Mouse (Mus musculus): ENCODE results near the gene Bbof1. TPM values are rescaled to one million over a fixed set of nuclear protein-coding genes. Genes with fewer than 3 reads are reported as not detected.

The Bbof1 gene
- polyA plus RNA-seq, 1 experiment from 2014 or later: 5.2 TPM

DNA sequence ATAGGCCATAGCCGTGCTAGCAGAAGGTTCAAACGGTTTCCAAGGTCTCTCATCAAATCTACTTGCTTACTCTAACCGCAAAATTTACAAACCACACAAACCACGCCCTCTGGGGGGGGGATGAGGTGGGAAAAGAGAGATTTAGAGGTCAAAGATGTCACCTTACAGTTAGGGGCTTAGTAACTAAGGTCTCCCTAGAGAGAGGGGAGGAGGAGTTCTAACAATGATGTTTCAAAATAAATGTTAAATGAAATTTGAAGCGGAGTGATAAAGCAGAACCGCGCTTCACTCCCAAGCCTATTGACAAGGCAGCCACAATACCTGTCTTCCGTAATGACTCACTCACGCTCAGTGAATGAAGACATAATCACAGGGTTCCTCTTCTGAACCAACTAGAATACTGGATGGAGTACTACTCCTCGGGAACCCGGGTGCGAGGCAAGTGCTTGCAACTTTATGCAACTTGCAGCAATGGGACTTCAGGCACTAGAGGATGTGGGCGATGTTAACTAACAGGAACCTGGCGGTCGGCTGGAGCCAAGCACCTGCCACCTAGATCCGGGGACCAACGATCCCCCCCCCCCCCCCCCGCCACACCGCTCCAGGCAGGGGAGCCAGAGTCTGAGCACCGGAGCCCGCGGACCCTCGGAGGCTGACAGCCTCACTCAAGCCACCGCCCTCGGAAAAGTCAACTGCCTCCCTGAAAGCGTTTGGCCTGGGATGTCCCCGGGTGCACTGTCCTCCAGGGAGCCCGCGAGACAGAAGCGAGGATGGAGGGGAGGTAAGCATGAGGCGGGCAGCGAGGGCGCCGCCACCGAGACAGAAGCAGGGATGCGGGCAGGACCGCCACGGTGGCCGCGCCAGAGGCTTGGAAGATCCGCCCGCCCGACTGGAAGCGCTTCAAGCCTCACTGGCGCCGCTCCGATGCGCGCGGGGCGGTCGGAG is 725 bp upstream of the Bbof1 start:
- H3K9ac ChIP-seq (replicated peaks; ENCODE audit: low read depth, low read length): peak overlapping the region; percentile 81
- H3K36me3 ChIP-seq (ENCODE audit: control insufficient read depth, insufficient read depth, low read length): no peaks in the 10 kb centered on the region
- 1% methylated on average over 48 of the region's 52 CpGs for WGBS
- peak overlapping the region; percentile 76 for H3K4me3 ChIP-seq (ENCODE audit: low read depth, low read length)
- no peaks in the 10 kb centered on the region for H3K9me3 ChIP-seq (ENCODE audit: control insufficient read depth, low read length)
- peak overlapping the region; percentile 84 for H3K27ac ChIP-seq (ENCODE audit: low read depth, low read length)
- H3K27me3 ChIP-seq (ENCODE audit: control insufficient read depth, insufficient read depth, low read length): no peaks in the 10 kb centered on the region
- peak overlapping the region; percentile 61 for H3K4me2 ChIP-seq (ENCODE audit: low read depth, low read length)
- peaks cover 5% of the 10 kb centered on the region; the same call in 1 of the 2 replicates for H3K4me1 ChIP-seq (ENCODE audit: control insufficient read depth, insufficient read depth, low read length)
- no peak; the same call in 1 of the 2 replicates for ATAC-seq (ENCODE audit: low read depth)

DNA sequence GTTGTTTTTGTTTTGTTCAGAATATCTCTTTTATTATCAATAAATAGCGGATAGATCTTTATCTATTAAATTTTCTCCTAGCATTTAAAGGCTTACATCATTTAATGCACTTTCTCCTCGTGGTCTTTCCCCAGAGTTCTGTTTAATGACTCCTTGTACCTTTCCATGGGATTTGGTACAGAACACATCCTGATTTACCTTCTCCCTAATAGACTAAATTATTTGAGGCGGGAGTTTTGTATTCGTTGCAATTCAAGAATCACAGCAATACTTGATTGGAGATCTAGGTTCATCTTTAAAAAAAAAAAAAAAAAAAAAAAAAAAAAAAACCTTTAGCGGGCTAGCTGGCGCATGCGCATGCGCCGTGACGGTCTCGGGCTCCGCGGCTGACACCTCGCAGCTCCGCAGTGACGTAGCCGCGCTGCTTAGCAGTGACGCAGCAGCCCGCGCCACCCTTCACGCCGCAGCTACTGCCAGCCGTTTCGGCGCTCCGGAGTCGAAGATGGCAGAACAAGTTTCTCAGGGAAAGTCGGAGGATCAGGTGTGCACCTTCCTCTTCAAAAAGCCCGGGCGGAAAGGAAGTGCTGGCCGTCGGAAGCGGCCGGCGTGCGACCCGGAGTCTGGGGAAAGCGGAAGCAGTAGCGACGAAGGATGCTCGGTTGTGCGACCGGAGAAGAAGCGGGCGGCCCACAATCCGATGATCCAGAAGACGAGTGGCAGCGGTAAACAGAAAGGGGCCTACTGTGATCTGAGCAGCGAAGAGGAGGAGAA is 8.1 kb downstream of the Bbof1 start, which contains the start of gene Rnf113a2:
Gene Rnf113a2, plus strand, starts transcription at position 363 of the 771 bp plus-strand sequence.
- peak; percentile 95 for ATAC-seq (ENCODE audit: low read depth)
- Histone ChIP-seq H3K27me3 (ENCODE audit: control insufficient read depth, insufficient read depth, low read length) (no peaks in the 10 kb centered on the region), H3K4me3 (ENCODE audit: low read depth, low read length) (peak within 1 kb of the TSS; percentile 56), H3K27ac (ENCODE audit: low read depth, low read length) (peak within 1 kb of the TSS; percentile 91), H3K4me1 (ENCODE audit: control insufficient read depth, insufficient read depth, low read length) (peaks cover 2% of the 10 kb centered on the region; the same call in 1 of the 2 replicates), H3K9ac (replicated peaks; ENCODE audit: low read depth, low read length) (peak within 1 kb of the TSS; percentile 66), H3K9me3 (ENCODE audit: control insufficient read depth, low read length) (no peaks in the 10 kb centered on the region), H3K4me2 (ENCODE audit: low read depth, low read length) (peak within 1 kb of the TSS; percentile 76), H3K36me3 (ENCODE audit: control insufficient read depth, insufficient read depth, low read length) (no peaks in the 10 kb centered on the region)
- WGBS: 2% methylated on average over 50 of the region's 50 CpGs

DNA sequence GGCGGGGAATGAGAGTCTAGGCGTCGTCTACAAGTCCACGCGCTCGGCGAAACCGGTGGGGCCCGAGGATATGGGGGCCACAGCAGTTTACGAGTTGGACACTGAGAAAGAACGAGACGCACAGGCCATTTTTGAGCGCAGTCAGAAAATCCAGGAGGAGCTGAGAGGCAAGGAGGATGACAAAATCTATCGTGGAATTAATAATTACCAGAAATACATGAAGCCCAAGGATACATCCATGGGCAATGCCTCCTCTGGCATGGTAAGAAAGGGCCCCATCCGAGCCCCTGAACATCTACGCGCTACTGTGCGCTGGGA is 8.7 kb downstream of the Bbof1 start:
- Histone ChIP-seq H3K9me3 (ENCODE audit: control insufficient read depth, low read length) (no peaks in the 10 kb centered on the region), H3K27me3 (ENCODE audit: control insufficient read depth, insufficient read depth, low read length) (no peaks in the 10 kb centered on the region), H3K27ac (ENCODE audit: low read depth, low read length) (peak overlapping the region; percentile 91), H3K4me2 (ENCODE audit: low read depth, low read length) (peak overlapping the region; percentile 76), H3K36me3 (ENCODE audit: control insufficient read depth, insufficient read depth, low read length) (no peaks in the 10 kb centered on the region), H3K9ac (replicated peaks; ENCODE audit: low read depth, low read length) (peak overlapping the region; percentile 66), H3K4me3 (ENCODE audit: low read depth, low read length) (peak overlapping the region; percentile 56), H3K4me1 (ENCODE audit: control insufficient read depth, insufficient read depth, low read length) (peaks cover 2% of the 10 kb centered on the region; the same call in 1 of the 2 replicates)
- WGBS: 33% methylated on average over 18 of the region's 18 CpGs
- no peak; the same call in 1 of the 2 replicates for ATAC-seq (ENCODE audit: low read depth)

DNA sequence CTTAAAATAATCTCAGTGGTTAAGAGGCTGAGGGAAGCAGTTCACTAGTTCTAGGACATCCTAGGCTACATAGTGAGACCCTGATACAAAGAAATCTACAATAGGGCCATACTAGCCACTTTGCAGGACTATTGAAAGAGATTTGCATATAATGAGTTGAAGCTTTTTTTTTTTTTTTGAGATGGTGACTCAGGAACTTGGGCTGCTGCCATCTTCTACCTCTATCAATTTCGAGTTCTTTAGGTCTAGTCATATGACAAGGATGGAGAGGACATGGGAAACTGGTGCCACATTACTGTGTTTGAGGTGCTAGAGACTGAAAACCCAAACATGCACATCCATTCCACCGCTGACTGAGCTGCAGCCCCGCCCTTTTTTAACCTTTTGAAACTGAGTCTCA is 15.1 kb downstream of the Bbof1 start:
- H3K27ac ChIP-seq (ENCODE audit: low read depth, low read length): no peak overlapping the region
- ATAC-seq (ENCODE audit: low read depth): no peak
- WGBS: 62% methylated on average over 3 of the region's 3 CpGs

DNA sequence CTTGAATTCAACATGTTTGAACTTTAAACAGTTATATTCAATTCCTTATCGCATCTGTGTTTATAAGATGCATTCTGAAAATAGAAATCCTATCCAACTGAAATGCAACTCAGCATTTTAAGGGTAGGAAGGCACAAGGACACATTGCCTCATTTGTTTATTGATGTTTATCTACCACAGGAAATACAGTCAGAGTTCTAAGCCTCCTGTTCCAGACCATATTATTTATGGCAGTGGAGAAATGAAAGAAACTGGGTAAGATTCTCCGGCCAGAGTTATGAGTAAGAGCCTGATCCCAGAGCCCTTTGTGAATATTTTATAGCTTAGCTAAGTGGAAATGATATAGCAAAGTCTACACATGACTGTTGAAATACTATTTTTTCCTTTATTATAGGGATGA is 21.0 kb downstream of the Bbof1 start:
- ATAC-seq (ENCODE audit: low read depth): no peak
- no peak overlapping the region for H3K9ac ChIP-seq (replicated peaks; ENCODE audit: low read depth, low read length)
- no peaks in the 10 kb centered on the region for H3K4me1 ChIP-seq (ENCODE audit: control insufficient read depth, insufficient read depth, low read length)
- no peaks in the 10 kb centered on the region for H3K36me3 ChIP-seq (ENCODE audit: control insufficient read depth, insufficient read depth, low read length)
- no peak overlapping the region for H3K4me2 ChIP-seq (ENCODE audit: low read depth, low read length)
- H3K4me3 ChIP-seq (ENCODE audit: low read depth, low read length): no peak overlapping the region
- no peaks in the 10 kb centered on the region for H3K27me3 ChIP-seq (ENCODE audit: control insufficient read depth, insufficient read depth, low read length)
- WGBS: 91% methylated on average over 2 of the region's 2 CpGs
- H3K27ac ChIP-seq (ENCODE audit: low read depth, low read length): no peak overlapping the region
- H3K9me3 ChIP-seq (ENCODE audit: control insufficient read depth, low read length): no peaks in the 10 kb centered on the region

More for the DNA sequence above, 15.1 kb downstream of the Bbof1 start:
- Histone ChIP-seq H3K4me2 (ENCODE audit: low read depth, low read length) (no peak overlapping the region), H3K36me3 (ENCODE audit: control insufficient read depth, insufficient read depth, low read length) (no peaks in the 10 kb centered on the region), H3K9me3 (ENCODE audit: control insufficient read depth, low read length) (no peaks in the 10 kb centered on the region), H3K4me1 (ENCODE audit: control insufficient read depth, insufficient read depth, low read length) (no peaks in the 10 kb centered on the region), H3K27me3 (ENCODE audit: control insufficient read depth, insufficient read depth, low read length) (no peaks in the 10 kb centered on the region), H3K9ac (replicated peaks; ENCODE audit: low read depth, low read length) (no peak overlapping the region), H3K4me3 (ENCODE audit: low read depth, low read length) (no peak overlapping the region)

DNA sequence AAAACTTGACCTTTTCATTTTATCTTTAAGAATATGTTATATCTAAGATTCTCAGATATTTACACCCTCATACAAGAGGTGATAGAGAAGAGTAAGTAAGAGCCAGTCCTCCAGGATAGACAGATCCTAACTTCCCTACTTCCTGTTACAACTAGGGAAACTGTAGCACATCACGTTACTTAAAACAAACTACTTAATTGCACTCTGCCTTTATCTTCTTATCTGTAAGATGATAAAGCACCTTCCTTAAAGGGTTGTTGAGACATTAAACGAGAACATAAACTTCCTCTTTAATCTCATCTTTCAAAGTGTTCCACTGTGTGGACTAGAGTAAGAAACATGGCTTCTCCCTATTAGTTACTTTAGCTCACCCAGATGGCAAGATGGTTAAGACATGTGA is 29.8 kb downstream of the Bbof1 start:
- Histone ChIP-seq H3K27me3 (ENCODE audit: control insufficient read depth, insufficient read depth, low read length) (no peaks in the 10 kb centered on the region), H3K9ac (replicated peaks; ENCODE audit: low read depth, low read length) (no peak overlapping the region), H3K4me1 (ENCODE audit: control insufficient read depth, insufficient read depth, low read length) (no peaks in the 10 kb centered on the region), H3K36me3 (ENCODE audit: control insufficient read depth, insufficient read depth, low read length) (no peaks in the 10 kb centered on the region), H3K4me2 (ENCODE audit: low read depth, low read length) (no peak overlapping the region), H3K9me3 (ENCODE audit: control insufficient read depth, low read length) (no peaks in the 10 kb centered on the region), H3K4me3 (ENCODE audit: low read depth, low read length) (no peak overlapping the region), H3K27ac (ENCODE audit: low read depth, low read length) (no peak overlapping the region)
- WGBS: 82% methylated on average over 2 of the region's 2 CpGs
- ATAC-seq (ENCODE audit: low read depth): no peak

DNA sequence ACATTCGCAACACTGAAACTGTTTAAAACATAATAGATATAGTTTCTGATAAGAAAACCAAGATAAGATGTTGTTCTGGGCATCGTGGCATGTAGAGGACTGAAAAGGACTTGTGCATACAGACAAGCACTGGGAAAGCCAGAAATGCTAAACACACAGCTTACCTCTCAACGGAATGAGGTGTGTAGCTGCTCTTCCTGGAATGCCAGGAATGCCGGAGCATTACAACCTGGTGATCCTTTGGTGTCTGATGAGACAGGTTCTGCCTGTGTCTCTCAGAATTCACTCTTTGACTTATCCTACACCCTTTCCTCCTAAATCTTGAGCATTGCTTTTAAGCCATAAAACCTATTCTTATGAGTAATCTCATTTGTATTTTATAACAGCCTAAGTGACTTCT is 33.7 kb downstream of the Bbof1 start:
- Histone ChIP-seq H3K4me3 (ENCODE audit: low read depth, low read length) (no peak overlapping the region), H3K9me3 (ENCODE audit: control insufficient read depth, low read length) (no peaks in the 10 kb centered on the region), H3K4me2 (ENCODE audit: low read depth, low read length) (no peak overlapping the region), H3K36me3 (ENCODE audit: control insufficient read depth, insufficient read depth, low read length) (no peaks in the 10 kb centered on the region), H3K27ac (ENCODE audit: low read depth, low read length) (no peak overlapping the region), H3K4me1 (ENCODE audit: control insufficient read depth, insufficient read depth, low read length) (no peaks in the 10 kb centered on the region), H3K27me3 (ENCODE audit: control insufficient read depth, insufficient read depth, low read length) (no peaks in the 10 kb centered on the region), H3K9ac (replicated peaks; ENCODE audit: low read depth, low read length) (no peak overlapping the region)
- ATAC-seq (ENCODE audit: low read depth): no peak
- 72% methylated on average over 4 of the region's 4 CpGs for WGBS

DNA sequence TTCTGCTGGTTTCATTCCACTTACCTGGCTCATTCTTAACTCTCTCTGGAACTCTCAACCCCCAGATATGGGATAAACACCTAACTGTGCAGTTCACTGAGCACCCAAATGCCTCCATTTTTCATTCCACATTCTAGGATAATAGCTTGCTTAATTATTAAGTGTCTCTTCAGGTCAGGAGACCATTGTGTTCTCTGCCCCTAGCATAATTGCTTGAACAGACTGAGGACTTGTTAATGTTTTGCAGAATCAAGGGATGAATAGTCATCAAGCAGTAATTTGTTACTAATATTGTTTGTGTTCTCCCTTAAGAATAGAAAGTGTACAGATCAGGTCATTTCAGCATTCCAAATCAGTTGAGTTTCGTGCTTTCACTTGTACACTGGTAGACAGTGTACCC is 38.5 kb downstream of the Bbof1 start:
- Histone ChIP-seq H3K4me2 (ENCODE audit: low read depth, low read length) (no peak overlapping the region), H3K9me3 (ENCODE audit: control insufficient read depth, low read length) (no peaks in the 10 kb centered on the region), H3K9ac (replicated peaks; ENCODE audit: low read depth, low read length) (no peak overlapping the region), H3K27ac (ENCODE audit: low read depth, low read length) (no peak overlapping the region), H3K27me3 (ENCODE audit: control insufficient read depth, insufficient read depth, low read length) (no peaks in the 10 kb centered on the region), H3K4me1 (ENCODE audit: control insufficient read depth, insufficient read depth, low read length) (0 out of 2 replicates have a peak, but pooled peaks cover 6% of the 10 kb centered on the region), H3K36me3 (ENCODE audit: control insufficient read depth, insufficient read depth, low read length) (no peaks in the 10 kb centered on the region), H3K4me3 (ENCODE audit: low read depth, low read length) (no peak overlapping the region)
- 68% methylated on average over 1 of the region's 1 CpGs for WGBS
- no peak for ATAC-seq (ENCODE audit: low read depth)

DNA sequence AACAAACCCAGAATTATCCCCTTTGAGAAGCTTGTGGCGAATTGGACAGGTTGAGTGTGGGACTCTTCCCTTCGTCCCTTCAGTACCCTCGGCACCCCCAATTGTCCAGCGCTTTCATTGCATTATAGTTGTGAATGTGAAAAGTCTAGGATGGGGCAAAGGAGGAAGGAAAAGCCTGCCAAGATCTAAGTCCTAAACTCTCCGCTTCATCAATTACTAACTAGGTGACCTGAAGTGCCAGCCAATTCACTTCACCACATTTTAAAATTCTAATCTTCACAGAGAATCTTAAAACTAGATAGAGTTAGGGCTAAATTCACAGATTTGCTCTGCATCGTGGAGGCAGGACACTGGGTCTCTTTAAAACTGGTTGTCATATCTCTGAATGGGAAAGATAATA is 39.3 kb downstream of the Bbof1 start:
- Histone ChIP-seq H3K27me3 (ENCODE audit: control insufficient read depth, insufficient read depth, low read length) (no peaks in the 10 kb centered on the region), H3K9me3 (ENCODE audit: control insufficient read depth, low read length) (no peaks in the 10 kb centered on the region), H3K4me3 (ENCODE audit: low read depth, low read length) (no peak overlapping the region), H3K27ac (ENCODE audit: low read depth, low read length) (no peak overlapping the region), H3K4me2 (ENCODE audit: low read depth, low read length) (no peak overlapping the region), H3K9ac (replicated peaks; ENCODE audit: low read depth, low read length) (no peak overlapping the region), H3K4me1 (ENCODE audit: control insufficient read depth, insufficient read depth, low read length) (0 out of 2 replicates have a peak, but pooled peaks cover 6% of the 10 kb centered on the region), H3K36me3 (ENCODE audit: control insufficient read depth, insufficient read depth, low read length) (no peaks in the 10 kb centered on the region)
- ATAC-seq (ENCODE audit: low read depth): no peak
- WGBS: 75% methylated on average over 6 of the region's 6 CpGs
